Mouse (Mus musculus) heart, adult 8-10 months (tissue): ENCODE data around the gene Stambp. TPM values are rescaled to one million over a fixed set of nuclear protein-coding genes. Genes with fewer than 3 reads are reported as not detected.
"Not testable (repeated sequence)": the region's sequence is repeated elsewhere in the genome, so short reads cannot be mapped to it uniquely, and the experiment has no call there.

Experiments used
- DNase-seq: peaks from one replicate; pipeline ENCODE4 v3.0.0; 2022; ENCODE audit warnings: low spot score
- total RNA-seq, 4 experiments: library from RNA; stranded (reverse); gene quantifications; 2 replicates each; pipeline ENCODE4 v1.2.4; 2022

Stambp gene
- total RNA-seq: 10 to 100 TPM; 11.4 to 14.9 (median 12.9) TPM

DNA sequence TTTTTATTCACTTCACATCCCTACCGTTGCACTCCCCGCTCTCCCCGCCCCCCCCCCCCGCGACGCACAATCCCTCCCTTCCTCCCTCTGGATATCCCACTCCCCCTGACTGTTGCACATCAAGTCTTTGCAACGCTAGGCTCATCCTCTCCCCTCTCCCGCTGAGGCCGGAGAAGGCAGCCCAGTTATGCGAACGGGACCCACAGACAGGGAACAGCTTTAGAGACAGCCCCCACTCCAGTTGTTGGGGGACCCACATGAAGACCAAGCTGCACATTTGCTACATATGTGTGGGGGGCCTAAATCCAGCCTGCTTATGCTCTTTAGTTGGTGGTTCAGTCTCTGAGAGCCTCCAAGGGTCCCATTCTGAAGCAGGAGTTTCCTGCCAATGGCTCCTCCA, at the start of gene Stambp:
Gene Stambp (minus strand): TSS at position 59 of the 400 bp plus-strand sequence.
- DNase-seq: no peak

DNA sequence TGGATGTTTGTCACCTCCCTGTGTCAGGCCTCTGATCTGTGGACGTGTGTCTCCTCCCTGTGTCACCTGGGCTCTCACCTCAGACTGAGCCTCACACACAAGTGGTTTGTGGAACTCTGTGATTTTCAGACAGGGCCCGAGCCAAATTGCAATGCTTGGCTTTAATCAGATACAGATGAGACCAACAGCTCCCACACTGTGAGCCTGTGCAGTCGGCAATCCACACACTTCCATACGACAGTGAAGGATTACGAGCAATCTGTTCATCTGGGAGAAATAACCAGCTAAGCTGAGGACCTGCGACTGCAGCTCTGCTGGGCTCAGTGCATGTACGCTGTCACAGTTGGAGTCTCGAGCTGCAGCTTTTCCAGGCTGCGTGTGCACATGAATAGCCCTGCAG, 47.4 kb upstream of the Stambp start:
- no peak for DNase-seq

DNA sequence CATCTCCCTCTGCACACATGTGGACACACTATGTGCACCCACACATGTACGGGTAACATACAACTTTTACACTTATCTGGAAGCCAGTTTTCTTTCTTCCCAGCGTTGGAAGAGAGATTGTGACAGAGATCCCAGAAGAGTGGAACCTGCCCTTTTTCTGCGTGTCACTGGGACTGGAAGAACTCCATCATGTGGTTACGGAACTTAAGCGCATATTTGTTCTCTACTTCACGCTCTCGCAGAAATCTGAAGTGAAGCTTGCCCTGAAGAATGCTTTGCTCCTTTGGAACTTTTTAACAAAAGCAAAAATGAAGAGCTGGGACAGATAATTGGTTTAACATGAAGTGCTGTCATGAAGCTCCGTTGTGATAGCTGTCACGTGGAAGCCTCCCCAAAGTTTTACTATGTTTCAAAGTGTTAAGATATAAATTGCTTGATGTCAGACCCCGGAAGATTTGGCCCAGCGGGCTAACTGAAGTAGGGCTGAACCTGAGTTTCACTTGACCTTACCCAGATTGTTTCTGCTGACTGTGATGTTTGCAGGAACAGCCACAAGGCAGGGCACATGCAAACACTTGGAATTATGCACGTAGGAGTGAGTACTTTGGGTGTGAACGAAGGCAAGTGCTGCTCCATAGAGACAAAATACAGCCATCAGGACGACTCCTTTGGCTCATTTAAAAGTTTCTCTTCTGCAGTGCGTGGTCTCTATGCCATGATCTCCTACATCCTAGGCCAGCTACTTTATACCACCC, 45.2 kb upstream of the Stambp start:
- DNase-seq: no peak

DNA sequence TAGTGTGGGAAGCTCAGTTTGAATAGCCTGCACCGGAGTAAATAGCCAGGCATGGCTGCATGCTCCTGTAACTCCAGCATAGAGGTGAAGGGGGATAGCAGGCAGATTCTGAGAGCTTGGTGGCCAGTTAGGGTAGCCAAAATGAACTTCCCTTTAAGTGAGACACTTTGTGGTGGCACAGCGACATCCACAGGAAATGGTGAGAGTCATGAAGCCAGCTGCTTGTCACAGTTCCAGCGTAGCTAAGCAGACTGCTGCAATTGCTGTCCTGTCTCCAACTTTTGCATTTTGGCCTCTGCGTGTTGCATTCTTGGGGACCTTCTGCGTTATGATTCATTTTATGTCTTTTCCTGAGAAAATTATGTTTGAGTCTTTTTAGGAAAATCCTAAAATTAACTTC, 44.0 kb upstream of the Stambp start:
- DNase-seq: peak; percentile 72

DNA sequence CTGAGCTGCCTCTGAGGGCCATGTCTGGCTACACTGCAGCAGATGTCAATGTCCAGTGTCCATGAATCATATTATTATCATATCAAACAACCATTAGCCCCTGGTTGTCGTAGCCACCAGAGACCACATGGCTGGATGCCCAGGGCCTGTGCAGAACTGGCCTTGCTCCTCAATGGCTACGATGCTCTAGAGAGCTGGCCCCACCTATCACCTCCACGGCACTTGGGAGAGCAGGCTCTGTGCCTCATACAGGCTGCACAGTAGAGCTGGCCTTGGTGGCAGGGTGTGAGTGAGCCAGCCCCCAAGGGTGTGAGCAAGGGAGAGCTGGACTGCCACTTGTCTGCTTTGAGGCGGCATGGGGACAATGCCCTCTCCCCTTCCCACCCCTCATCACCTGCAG, 41.9 kb upstream of the Stambp start:
- DNase-seq: no peak

DNA sequence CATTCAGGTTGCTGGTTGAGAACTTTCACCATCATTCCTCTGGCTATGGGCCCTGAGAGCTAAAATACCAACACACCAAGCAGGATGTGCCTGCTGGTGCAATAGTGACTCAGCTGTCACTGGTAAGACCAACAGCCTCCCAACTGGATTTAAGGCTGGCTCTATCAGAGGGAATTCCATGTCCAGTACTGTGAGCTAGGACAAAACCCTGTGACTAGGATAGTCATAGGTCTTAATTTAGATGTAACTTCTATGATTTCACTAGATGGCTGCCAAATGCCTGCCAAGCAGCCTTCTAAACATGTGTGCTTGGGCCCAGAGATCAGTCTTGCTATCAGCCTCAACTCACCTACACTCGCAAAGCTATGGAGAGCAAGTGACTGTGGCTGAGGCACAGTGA, 40.4 kb upstream of the Stambp start:
- peak; percentile 53 for DNase-seq

DNA sequence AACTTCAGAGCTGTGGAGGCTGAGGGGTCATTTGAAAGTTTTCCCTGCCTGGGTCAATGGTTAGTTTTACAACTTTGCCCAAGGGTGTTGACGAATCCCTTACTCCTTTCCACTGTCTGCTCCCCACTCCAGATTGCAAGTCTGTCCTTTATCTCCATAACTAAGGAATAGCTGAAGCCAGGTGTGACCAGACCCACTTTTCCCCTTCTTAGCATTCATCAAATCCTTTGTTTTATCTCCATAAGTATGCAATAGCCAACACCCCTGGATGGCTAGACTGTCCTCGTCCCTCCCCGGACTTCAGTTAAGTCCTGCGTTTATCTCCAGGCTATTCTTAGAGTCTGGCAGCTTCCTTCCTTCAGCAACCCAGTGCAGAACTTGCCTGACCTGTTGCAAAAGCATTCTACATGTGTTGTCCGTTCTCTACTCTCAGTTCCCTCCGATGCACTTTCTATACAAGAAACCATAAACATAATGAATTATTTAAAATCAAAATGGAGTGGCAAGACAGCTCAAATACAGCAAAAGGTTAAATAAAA, 27.2 kb upstream of the Stambp start:
- DNase-seq: peak; percentile 47

DNA sequence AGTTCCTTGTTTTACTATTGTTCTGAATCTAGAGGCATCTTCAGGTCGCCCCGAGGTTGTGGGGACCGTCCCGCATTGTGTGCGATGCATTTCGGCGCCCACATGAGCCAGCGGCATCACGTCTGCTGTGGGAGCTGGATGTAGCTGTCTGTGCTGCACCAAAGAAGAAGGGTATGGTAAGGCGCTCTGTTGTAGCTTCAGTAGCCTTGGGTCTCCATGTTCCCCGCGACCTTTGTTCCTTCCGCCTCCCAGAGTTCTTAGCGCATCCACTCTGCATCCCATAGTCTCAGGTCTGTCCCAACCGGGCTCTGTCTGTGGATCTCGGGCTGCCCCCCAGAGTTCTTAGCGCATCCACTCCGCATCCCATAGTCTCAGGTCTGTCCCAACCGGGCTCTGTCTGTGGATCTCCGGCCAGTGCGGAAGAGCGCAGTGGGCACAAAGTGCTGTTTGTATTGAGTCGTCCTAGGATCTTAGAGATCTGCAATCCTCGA, 26.6 kb upstream of the Stambp start:
- DNase-seq: no peak

DNA sequence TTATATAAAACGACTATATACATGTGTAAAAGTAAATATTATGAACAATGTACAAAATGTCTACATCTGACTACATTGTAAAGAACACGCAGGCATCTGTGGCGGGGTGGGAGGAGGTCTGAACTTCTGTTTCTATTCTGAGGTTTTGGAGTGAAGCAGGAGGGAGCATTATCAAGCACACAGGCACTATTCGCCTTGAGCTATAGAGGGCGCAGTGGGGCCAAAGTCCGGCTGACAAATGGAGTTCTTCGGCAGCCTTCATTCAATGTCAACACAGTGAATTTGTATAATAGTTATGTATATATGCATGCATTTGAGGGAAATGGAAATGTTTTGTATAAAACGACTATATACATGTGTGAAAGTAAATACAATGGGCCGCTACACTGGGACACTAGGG, 26.1 kb upstream of the Stambp start:
- peak; percentile 36 for DNase-seq

DNA sequence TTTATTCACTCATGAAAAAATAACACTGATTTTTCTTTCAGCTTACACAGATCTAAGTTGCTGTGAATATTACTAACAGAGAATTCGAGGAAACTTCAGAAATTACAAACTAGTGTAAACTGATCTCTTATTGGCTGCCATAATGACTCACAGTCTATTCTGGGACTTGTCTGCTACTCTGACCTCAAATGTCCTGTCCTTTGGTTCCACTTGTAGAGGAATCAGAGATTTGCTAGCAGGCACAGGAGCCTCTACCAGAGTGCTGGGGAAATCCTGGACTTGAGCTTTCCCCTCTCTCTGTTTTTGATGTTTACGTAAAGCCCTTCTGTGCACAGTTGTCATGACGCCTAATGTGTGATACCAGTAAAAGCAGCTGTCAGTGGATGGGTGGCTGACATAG, 25.5 kb upstream of the Stambp start:
- DNase-seq: peak; percentile 33

DNA sequence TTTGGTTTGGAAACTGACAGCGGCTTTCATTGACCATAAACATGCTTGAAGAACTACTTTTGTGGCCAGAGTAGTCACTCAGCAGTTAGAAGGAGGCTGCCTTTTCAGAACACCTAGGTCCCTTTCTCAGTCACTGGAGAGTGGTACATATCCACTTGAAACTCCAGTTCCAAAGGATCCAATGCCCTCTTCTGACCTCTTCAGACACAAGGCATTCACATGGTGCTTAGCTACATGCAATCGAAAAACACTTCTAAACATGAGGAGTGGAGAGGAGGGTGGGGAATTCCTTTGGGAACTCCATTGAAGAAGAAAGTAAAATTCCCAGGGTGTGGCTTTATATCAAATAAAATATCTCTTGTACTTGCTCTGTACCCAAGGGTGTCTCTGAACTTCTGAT, 22.5 kb upstream of the Stambp start:
- DNase-seq: no peak

DNA sequence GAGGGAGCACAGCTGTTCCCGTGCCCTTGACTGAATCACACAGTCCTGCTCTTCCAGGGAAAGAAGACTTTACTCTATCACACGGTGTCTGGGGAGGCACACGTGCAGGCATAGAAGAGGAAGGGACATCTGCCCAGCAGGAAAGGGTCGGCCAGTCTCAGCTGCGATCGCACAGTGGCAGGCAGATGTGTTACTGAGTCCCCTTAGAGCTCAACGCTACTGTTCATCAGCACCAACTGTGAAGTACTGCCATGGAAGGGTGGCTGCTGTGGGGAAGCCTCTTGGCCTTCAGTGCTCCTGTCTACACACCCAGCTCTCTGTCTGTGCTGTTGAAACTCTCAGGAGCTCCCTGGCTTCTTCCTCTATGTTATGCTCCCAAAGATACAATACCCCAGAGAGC, 21.4 kb upstream of the Stambp start:
- no peak for DNase-seq

DNA sequence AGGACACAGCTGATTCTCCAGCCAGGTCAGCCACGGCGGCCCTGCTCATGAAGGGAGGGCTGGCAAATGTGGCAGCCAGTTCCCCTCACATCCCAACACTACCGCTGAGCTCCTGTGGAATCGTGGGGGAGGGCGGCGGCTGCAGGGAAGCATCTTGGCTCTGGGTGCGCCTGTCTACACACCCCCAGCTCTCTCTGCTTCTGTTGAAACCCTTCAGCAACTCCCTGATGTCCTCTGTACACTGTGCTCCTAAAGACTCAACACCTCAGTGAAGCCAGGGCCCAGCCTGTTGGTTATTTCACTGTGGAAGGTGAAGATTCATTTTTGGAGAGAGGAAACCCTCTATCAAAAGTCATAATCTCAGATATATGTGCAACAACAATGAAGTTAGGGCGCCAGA, 19.5 kb upstream of the Stambp start:
- no peak for DNase-seq

DNA sequence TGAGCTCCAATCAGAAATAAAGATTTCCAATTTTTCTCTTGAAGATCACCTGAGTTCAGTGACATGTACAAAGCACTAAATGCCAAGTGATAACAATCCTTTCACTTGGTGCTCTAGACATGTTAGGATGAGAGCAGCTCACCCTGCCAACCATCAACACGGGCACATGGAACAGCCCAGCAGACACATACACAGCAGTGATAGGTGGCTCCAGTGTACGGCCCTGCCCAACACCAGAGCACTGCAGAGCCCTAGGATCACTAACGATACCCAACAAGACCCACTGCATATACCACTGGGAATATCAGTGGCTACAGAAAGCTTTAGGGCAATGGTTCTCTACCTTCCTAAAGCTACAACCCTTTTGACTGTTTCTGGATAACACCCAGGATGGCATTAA, 17.8 kb upstream of the Stambp start:
- no peak for DNase-seq

DNA sequence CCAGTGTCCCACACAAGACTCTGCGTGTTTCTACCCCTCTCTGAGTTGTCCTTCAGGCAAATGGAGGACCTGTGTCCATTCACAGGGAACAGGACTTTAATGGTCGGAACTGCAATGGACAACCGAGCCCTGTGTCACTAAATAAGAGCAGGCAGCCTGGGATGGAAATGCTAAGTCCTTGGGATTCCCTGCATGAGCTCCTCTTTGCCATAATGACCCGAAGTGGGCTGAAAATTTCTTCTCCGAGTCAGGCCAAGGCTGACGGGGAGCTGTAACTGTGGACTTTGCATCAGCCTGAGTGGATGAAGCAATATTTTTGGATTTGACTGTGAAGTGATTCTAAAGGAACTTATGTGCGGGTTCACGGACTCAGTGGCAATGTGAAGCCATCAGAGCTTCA, 14.7 kb upstream of the Stambp start:
- DNase-seq: not testable (repeated sequence)

DNA sequence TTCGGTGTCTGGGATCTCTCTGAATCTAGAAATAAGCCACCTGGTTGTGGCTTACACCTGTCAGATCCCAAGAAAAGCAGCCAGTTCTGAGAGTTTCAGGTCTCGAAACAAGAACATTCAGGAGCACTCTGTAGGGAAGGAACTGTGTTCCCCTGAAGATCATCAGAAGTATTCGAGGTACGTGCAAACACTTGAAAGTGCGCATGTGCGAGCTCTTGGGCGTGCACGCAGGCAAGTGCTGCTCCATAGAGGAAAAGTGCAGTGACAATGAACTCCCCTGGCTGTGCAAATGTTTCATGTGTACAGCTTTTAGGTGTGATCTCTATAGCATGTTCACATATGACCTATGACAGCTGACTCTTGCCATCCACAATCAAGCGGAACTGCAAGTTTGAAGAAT, 12.8 kb upstream of the Stambp start:
- DNase-seq: not testable (repeated sequence)

DNA sequence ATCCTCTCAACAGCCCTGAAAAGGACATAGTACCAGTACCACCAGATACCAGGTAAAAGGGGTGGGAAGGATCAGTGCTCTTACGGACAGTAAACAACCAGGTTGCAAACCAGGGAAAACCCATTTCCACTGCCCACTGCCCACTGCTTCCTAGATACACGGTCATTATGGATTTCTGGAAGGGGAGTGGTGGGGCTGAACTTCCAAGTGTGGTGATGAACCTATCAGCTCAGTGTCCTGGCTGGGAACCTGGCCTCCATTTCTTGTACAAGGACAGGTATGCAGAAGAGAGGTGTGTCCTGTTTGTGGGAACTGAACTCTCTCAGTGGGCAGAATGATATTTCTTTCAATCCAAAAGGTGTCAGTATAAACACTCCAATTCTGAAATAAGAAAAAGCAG, 11.1 kb upstream of the Stambp start:
- DNase-seq: no peak

DNA sequence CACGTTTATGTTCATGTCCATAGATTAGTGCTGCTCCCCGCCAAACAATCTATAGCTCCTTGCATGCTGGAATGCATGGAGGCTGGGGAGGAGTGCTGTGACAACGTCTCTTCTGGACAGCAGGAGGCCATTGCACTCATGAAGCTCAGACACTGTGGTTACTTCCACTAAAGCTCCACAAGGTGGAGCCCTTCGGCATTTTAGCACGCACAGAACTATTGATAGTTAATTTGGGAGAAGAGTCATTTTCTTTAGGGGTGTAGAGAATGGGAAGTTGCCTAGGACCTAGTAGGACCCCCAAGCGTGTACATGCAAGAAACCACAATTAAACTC, 10.4 kb upstream of the Stambp start:
- no peak for DNase-seq

DNA sequence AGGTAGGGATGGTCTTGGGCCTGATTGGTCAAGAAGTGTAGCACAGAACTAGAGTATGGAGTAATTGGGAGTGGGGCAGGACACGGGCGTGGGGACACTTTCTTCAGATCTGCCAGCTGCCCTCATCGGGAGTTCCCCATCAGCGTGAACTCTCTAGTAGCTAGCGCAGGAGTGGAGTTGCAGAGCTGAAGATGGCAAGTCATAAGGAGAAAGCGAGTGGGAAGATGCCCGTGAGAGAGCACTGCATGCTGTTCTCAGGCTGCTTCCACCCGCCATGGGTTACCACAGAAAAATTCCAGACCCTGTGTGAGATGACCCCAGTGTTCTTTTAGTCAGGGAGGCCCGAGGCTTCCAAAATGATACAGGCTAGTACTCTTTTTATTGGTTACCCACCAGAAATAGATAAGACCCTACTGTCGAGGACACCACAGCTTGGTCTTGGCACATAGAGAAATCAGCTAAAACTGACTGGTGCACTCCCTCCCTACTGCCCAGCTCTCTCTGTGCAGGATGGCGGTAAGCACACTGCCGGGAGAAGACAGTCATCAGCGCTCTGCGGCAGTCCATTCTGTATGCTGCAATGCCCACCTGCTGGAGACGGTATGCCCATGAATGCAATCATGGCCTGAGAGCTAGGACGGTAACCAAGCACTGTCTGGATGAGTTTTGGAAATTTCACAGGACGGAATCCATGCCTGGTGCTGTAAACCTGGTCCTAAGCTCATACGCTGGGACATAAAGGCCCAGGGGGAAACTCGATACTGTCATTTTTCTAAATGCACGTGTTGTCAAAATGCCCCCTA, 9.8 kb upstream of the Stambp start:
- no peak for DNase-seq

DNA sequence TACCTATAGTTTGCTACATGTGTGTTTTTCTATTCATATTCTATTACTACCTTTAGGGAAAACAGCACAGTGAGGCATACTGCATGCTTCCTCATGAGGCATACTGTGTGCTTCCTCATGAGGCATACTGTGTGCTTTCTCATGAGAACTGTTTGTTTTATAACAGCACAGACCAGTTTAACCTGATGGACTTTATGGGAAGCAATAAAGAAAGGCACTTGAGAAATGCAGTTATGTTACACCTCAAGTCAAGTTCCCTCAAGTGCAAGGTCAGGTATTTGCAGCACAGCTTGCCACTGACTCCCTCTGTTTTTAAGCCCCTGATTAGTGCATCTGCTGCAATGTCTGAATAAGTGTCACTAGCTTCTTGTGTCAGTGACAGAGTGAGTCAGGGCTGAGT, 5.0 kb upstream of the Stambp start:
- DNase-seq: no peak

DNA sequence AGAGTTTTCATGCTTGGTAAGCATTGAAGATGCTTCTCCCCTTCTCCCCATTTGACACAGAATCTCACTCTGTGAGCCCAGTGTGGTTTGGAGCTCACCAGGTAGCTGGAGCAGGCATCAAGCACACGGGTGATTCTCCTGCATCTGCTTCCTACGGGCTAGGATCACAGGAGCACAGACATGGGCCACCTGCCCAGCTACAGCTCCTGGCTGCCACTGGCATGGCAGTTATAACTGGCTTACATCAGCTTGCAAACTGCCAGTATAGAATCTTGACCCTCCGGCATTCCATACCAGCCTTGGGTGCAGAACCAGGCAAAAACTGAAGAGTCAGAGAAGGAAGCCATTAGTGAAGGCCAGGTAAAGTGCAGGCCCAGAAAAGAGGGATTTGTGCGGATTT, 3.1 kb upstream of the Stambp start:
- DNase-seq: no peak

DNA sequence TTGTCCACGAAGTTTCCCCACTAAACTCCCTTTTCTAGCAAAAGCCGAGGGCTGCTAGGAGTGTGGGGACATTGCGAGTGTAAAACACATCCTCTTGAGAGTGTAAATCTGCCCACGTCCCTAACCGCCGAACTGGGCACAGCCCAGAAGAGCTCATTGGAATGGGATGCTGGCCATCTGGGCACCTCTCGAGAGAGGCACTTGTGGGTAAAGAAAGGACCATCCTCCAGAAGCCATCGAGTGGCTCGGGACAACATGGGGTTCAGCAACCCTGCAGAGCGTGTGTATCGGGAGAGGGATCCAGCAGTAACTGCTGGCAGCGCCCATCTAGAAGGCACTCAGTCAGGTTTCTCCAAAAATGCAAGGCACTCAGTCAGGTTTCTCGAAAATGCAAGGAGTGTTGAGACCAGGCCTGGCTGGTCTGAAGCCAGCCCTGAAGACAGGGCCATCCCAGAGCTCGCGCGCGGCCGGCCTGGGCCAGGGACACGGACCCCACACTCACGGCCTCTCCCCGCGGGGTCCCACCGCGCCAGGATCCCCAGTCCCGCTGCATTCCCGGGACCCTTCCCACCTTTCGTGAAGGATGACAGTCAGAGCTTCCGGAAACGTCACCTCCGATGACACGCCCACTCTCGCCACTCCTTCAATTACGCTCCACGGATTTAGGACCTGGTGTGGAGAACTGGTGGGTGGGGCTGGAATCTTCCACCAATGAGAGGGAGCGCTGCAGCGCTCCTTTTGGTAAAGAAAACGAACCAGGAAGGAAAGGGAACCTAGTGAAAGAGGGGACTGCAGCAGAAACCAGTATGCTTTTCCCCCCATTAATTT, 475 bp downstream of the Stambp start:
- DNase-seq: peak; percentile 91
